Mouse (Mus musculus) heart, adult 2 months (tissue): ENCODE results near the gene Cib1. TPM values are rescaled to one million over a fixed set of nuclear protein-coding genes. Genes with fewer than 3 reads are reported as not detected.

Experiments used
- DNase-seq, 2 experiments: peaks; one replicate each; pipeline ENCODE4 v3.0.0; 2021
- H3K27ac ChIP-seq: fragments of 200-600 bp; 2 replicates; pipeline ENCODE4 v1.8.1; 2022
- H3K27me3 ChIP-seq: fragments of 200-500 bp; 2 replicates; pipeline ENCODE4 v1.6.1; 2012; ENCODE audit warnings: mild to moderate bottlenecking, low read length, inconsistent platforms, mixed read lengths; ENCODE audit not compliant: control insufficient read depth, insufficient read depth
- H3K36me3 ChIP-seq: fragments of 200-500 bp; 2 replicates; pipeline ENCODE4 v1.6.1; 2012; ENCODE audit warnings: low read length, inconsistent platforms; ENCODE audit not compliant: control insufficient read depth, insufficient read depth
- H3K4me1 ChIP-seq: fragments of 200-500 bp; 2 replicates; pipeline ENCODE4 v1.6.1; 2011; ENCODE audit warnings: low read length; ENCODE audit not compliant: control insufficient read depth, insufficient read depth
- H3K4me3 ChIP-seq: fragments of 200-600 bp; 2 replicates; pipeline ENCODE4 v1.8.1; 2022
- H3K79me2 ChIP-seq: fragments of 200-500 bp; replicated peaks from 2 replicates; pipeline ENCODE4 v1.6.1; 2012; ENCODE audit warnings: mild to moderate bottlenecking, inconsistent platforms, low read length, moderate library complexity, mixed read lengths; ENCODE audit not compliant: control insufficient read depth, insufficient read depth
- H3K9ac ChIP-seq: fragments of 200-500 bp; 2 replicates; pipeline ENCODE4 v1.6.1; 2012; ENCODE audit warnings: low read depth, mild to moderate bottlenecking, control low read depth, inconsistent platforms, low read length, mixed read lengths
- CTCF ChIP-seq: fragments of 200-600 bp; IDR thresholded peaks from 2 replicates; pipeline ENCODE4 v1.8.1; 2022; ENCODE audit warnings: antibody characterized with exemption, mild to moderate bottlenecking, moderate library complexity
- EP300 ChIP-seq: fragments of 200-500 bp; IDR thresholded peaks from 2 replicates; pipeline ENCODE4 v1.6.1; 2011; ENCODE audit warnings: low read depth, low read length, control low read depth; ENCODE audit not compliant: insufficient read depth
- POLR2A ChIP-seq: fragments of 200-500 bp; IDR thresholded peaks from 2 replicates; pipeline ENCODE4 v1.6.1; 2011; ENCODE audit warnings: mild to moderate bottlenecking, low read depth, low read length, control low read depth; ENCODE audit not compliant: insufficient read depth
- WGBS: fragments of 180-500 bp; shearing (Covaris S2); methylation state at CpG from one replicate; pipeline ENCODE4 v1.1.7; 2018; 5-methylcytosine and 5-hydroxymethylcytosine counted together
- intact Hi-C: fragments of 180-260 bp; cut with DNase I; formaldehyde crosslinking; loops from one replicate; pipeline ENCODE4 v1.15.1; 2025
- polyA plus RNA-seq: library from polyadenylated mRNA; depleted of rRNA; stranded (reverse); fragments of >200 nt; gene quantifications from 2 replicates; pipeline ENCODE4 v1.2.3, GENCODE M21; 2012
- total RNA-seq, 2 experiments: library from RNA; stranded (reverse); gene quantifications; 2 replicates each; pipeline ENCODE4 v1.2.3; 2021

Cib1 gene
- total and polyA plus RNA-seq, 3 experiments: 14.1 to 38.4 (median 16.1) TPM

GRCm38 (mm10) chr7:80193941-80194739 is 38.5 kb downstream of the Cib1 start:
- H3K27ac ChIP-seq: no peak overlapping the region

GRCm38 (mm10) chr7:80192226-80193061 is 40.2 kb downstream of the Cib1 start:
- H3K4me1 ChIP-seq: peaks cover 5% of the 10 kb centered on the region
- 10% methylated on average over 16 of the region's 16 CpGs for WGBS
- DNase-seq: peak; percentile 83 to 88

More at GRCm38 (mm10) chr7:80193941-80194739, 38.5 kb downstream of the Cib1 start:
- intact Hi-C loops: no loop called here
- Histone ChIP-seq H3K36me3 (no peaks in the 10 kb centered on the region), H3K4me1 (peaks cover 4% of the 10 kb centered on the region), H3K9ac (no peak overlapping the region), H3K27me3 (no peaks in the 10 kb centered on the region), H3K4me3 (no peak overlapping the region), H3K79me2 (no peaks in the 10 kb centered on the region)
- WGBS: 56% methylated on average over 13 of the region's 13 CpGs
- TF ChIP-seq EP300 (no peak), CTCF (no peak), POLR2A (no peak)
- DNase-seq: no peak

GRCm38 (mm10) chr7:80191455-80191854 is 41.2 kb downstream of the Cib1 start:
- Histone ChIP-seq H3K27me3 (no peaks in the 10 kb centered on the region), H3K4me3 (no peak overlapping the region), H3K4me1 (peaks cover 6% of the 10 kb centered on the region), H3K9ac (no peak overlapping the region), H3K79me2 (no peaks in the 10 kb centered on the region), H3K27ac (peak overlapping the region; percentile 73; the same call in 1 of the 2 replicates), H3K36me3 (no peaks in the 10 kb centered on the region)
- intact Hi-C loops: no loop called here
- DNase-seq: peak in 1 of 2 experiments; percentile 60
- TF ChIP-seq EP300 (no peak), POLR2A (no peak), CTCF (no peak)
- WGBS: 68% methylated on average over 5 of the region's 5 CpGs

More at GRCm38 (mm10) chr7:80192226-80193061, 40.2 kb downstream of the Cib1 start:
- Histone ChIP-seq H3K27me3 (no peaks in the 10 kb centered on the region), H3K36me3 (no peaks in the 10 kb centered on the region), H3K79me2 (no peaks in the 10 kb centered on the region), H3K27ac (peak overlapping the region; percentile 73), H3K9ac (peak overlapping the region; percentile 45), H3K4me3 (peak overlapping the region; percentile 32)
- intact Hi-C loops: no loop called here
- TF ChIP-seq POLR2A: no peak
- TF ChIP-seq CTCF: no peak
- TF ChIP-seq EP300: no peak

- TF ChIP-seq POLR2A (no peak), CTCF (no peak), EP300 (no peak)
- DNase-seq: no peak
- Histone ChIP-seq H3K4me3 (no peak overlapping the region), H3K4me1 (peaks cover 8% of the 10 kb centered on the region), H3K27me3 (no peaks in the 10 kb centered on the region), H3K79me2 (no peaks in the 10 kb centered on the region), H3K36me3 (no peaks in the 10 kb centered on the region), H3K9ac (no peak overlapping the region), H3K27ac (no peak overlapping the region)
- intact Hi-C loops: no loop called here
- 54% methylated on average over 11 of the region's 11 CpGs for WGBS
These were observed 43.3 kb downstream of the Cib1 start for GRCm38 (mm10) chr7:80189147-80189933.

- no peaks in the 10 kb centered on the region for H3K27me3 ChIP-seq
- TF ChIP-seq EP300 (no peak), POLR2A (no peak)
- no peaks in the 10 kb centered on the region for H3K36me3 ChIP-seq
- DNase-seq: no peak
- H3K9ac ChIP-seq: no peak overlapping the region
- WGBS: 89% methylated on average over 2 of the region's 2 CpGs
- intact Hi-C loops: no loop called here
- H3K27ac ChIP-seq: no peak overlapping the region
- H3K4me3 ChIP-seq: no peak overlapping the region
- no peaks in the 10 kb centered on the region for H3K79me2 ChIP-seq
- peaks cover 8% of the 10 kb centered on the region for H3K4me1 ChIP-seq
These were observed 44.0 kb downstream of the Cib1 start for GRCm38 (mm10) chr7:80188579-80189125.
